Mouse (Mus musculus) thymus, adult 2 months (tissue): ENCODE data around the gene Fcer2a.

ENCODE experiments used
- CTCF ChIP-seq: fragments of 200-500 bp; IDR thresholded peaks from 2 replicates; pipeline ENCODE4 v1.5.1; 2012; ENCODE audit warnings: mild to moderate bottlenecking, control low read depth, low read length, moderate library complexity, borderline replicate concordance; ENCODE audit not compliant: control insufficient read depth, poor library complexity, insufficient read depth; ENCODE audit errors: extremely low read depth
- POLR2A ChIP-seq: fragments of 200-500 bp; IDR thresholded peaks from 2 replicates; pipeline ENCODE4 v1.6.1; 2012; ENCODE audit warnings: mild to moderate bottlenecking, low read length, control low read depth, moderate library complexity; ENCODE audit not compliant: control insufficient read depth, poor library complexity, insufficient read depth; ENCODE audit errors: extremely low read depth

DNA sequence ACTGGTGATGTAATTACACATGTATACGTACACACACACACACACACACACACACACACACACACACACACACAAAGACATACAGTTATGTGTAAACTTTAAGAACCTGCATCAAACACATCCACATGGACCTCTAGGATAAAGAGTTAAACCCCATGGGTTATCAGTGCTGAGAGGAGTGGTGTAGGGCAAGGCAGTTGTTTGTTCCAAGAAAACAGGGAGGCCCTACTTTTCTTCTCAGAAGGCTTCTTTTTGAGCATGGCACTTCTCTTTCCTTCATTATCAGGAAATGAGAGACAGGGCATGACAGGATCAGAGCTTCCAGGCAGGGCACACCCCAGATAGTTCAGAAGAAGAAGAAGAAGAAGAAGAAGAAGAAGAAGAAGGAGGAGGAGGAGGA is 40.1 kb upstream of the Fcer2a start:
- TF ChIP-seq POLR2A: no peak
- TF ChIP-seq CTCF: no peak
